Mouse (Mus musculus) megakaryocyte, embryonic 14.5 days (primary cell): ENCODE measurements around the gene Tpgs1. TPM values are rescaled to one million over a fixed set of nuclear protein-coding genes. Genes with fewer than 3 reads are reported as not detected.

ENCODE experiments used
- H3K27me3 ChIP-seq: replicated peaks from 2 replicates; pipeline ENCODE3; 2012; ENCODE audit warnings: inconsistent platforms
- H3K36me3 ChIP-seq: replicated peaks from 2 replicates; pipeline ENCODE3; 2012; ENCODE audit warnings: low read length, inconsistent platforms, mixed read lengths
- H3K4me1 ChIP-seq: 2 replicates; pipeline ENCODE4 v1.6.1; 2012; ENCODE audit warnings: inconsistent platforms
- H3K4me3 ChIP-seq: replicated peaks from 2 replicates; pipeline ENCODE3; 2012; ENCODE audit warnings: moderate library complexity, mild to moderate bottlenecking, inconsistent platforms
- H3K9me3 ChIP-seq: 2 replicates; pipeline ENCODE4 v1.6.1; 2012; ENCODE audit warnings: inconsistent platforms
- FLI1 ChIP-seq: IDR thresholded peaks from 2 replicates; pipeline ENCODE4 v1.6.1; 2012; ENCODE audit warnings: low read length, inconsistent platforms, mixed read lengths
- GATA1 ChIP-seq: IDR thresholded peaks from 3 replicates; pipeline ENCODE4 v1.6.1; 2012; ENCODE audit warnings: mixed read lengths, low read length, inconsistent platforms, borderline replicate concordance
- polyA plus RNA-seq: library from polyadenylated mRNA; stranded (reverse); fragments of >175 nt; gene quantifications from 2 replicates; pipeline ENCODE4 v1.2.3, GENCODE M21; 2012; ENCODE audit warnings: low replicate concordance; ENCODE audit not compliant: insufficient read depth

Tpgs1 gene
- polyA plus RNA-seq, 1 experiment, result 209 TPM

- H3K27me3 ChIP-seq, result peaks cover 80% of the 10 kb centered on the region
- no peak for TF ChIP-seq FLI1
- TF ChIP-seq GATA1, result no peak
Measured at GRCm38 (mm10) chr10:79638486-79639204, 30.5 kb upstream of the Tpgs1 start.

GRCm38 (mm10) chr10:79645711-79646110 is 23.5 kb upstream of the Tpgs1 start, which contains the start of gene Odf3l2:
Gene Odf3l2, minus strand, starts transcription at chr10:79645738.
- Histone ChIP-seq H3K4me3 (no peak within 1 kb of the TSS), H3K36me3 (no peaks in the 10 kb centered on the region), H3K27me3 (peaks cover 49% of the 10 kb centered on the region)

More at GRCm38 (mm10) chr10:79638486-79639204, 30.5 kb upstream of the Tpgs1 start:
- H3K4me1 ChIP-seq, result peaks cover 10% of the 10 kb centered on the region
- H3K4me3 ChIP-seq, result no peak overlapping the region
- H3K9me3 ChIP-seq, result 0 out of 2 replicates have a peak, but pooled peaks cover 6% of the 10 kb centered on the region
- H3K36me3 ChIP-seq, result no peaks in the 10 kb centered on the region

GRCm38 (mm10) chr10:79649070-79649751 is 20.0 kb upstream of the Tpgs1 start:
- peaks cover 58% of the 10 kb centered on the region for H3K27me3 ChIP-seq

More at GRCm38 (mm10) chr10:79645711-79646110, 23.5 kb upstream of the Tpgs1 start, which contains the start of gene Odf3l2:
- no peaks in the 10 kb centered on the region for H3K9me3 ChIP-seq
- no peaks in the 10 kb centered on the region for H3K4me1 ChIP-seq
- TF ChIP-seq FLI1 (no peak), GATA1 (no peak)

GRCm38 (mm10) chr10:79652789-79653188 is 16.4 kb upstream of the Tpgs1 start:
- no peak for TF ChIP-seq GATA1
- no peak for TF ChIP-seq FLI1
- H3K27me3 ChIP-seq, result peaks cover 58% of the 10 kb centered on the region
- H3K4me3 ChIP-seq, result no peak overlapping the region
- peaks cover 2% of the 10 kb centered on the region for H3K4me1 ChIP-seq
- peaks cover 5% of the 10 kb centered on the region for H3K9me3 ChIP-seq
- H3K36me3 ChIP-seq, result no peaks in the 10 kb centered on the region

More at GRCm38 (mm10) chr10:79649070-79649751, 20.0 kb upstream of the Tpgs1 start:
- Histone ChIP-seq H3K9me3 (peaks cover 5% of the 10 kb centered on the region), H3K4me3 (no peak overlapping the region), H3K36me3 (no peaks in the 10 kb centered on the region), H3K4me1 (no peaks in the 10 kb centered on the region)
- TF ChIP-seq FLI1 (no peak), GATA1 (no peak)

- no peaks in the 10 kb centered on the region for H3K36me3 ChIP-seq
- H3K4me1 ChIP-seq, result peaks cover 19% of the 10 kb centered on the region
- H3K9me3 ChIP-seq, result peaks cover 5% of the 10 kb centered on the region
- H3K4me3 ChIP-seq, result no peak overlapping the region
- H3K27me3 ChIP-seq, result peaks cover 51% of the 10 kb centered on the region
- no peak for TF ChIP-seq GATA1
- no peak for TF ChIP-seq FLI1
Measured at GRCm38 (mm10) chr10:79654946-79655395, 14.2 kb upstream of the Tpgs1 start.

GRCm38 (mm10) chr10:79658829-79659228 is 10.3 kb upstream of the Tpgs1 start:
- no peaks in the 10 kb centered on the region for H3K9me3 ChIP-seq
- H3K36me3 ChIP-seq, result no peaks in the 10 kb centered on the region
- TF ChIP-seq GATA1 (no peak), FLI1 (no peak)
- peaks cover 35% of the 10 kb centered on the region for H3K27me3 ChIP-seq
- no peak overlapping the region for H3K4me3 ChIP-seq
- peaks cover 33% of the 10 kb centered on the region for H3K4me1 ChIP-seq

- H3K9me3 ChIP-seq, result no peaks in the 10 kb centered on the region
- TF ChIP-seq GATA1 (no peak), FLI1 (no peak)
- no peak overlapping the region for H3K4me3 ChIP-seq
- peaks cover 27% of the 10 kb centered on the region for H3K27me3 ChIP-seq
- H3K36me3 ChIP-seq, result no peaks in the 10 kb centered on the region
- peaks cover 39% of the 10 kb centered on the region for H3K4me1 ChIP-seq
Measured at GRCm38 (mm10) chr10:79660298-79660697, 8.9 kb upstream of the Tpgs1 start.

- Histone ChIP-seq H3K36me3 (no peaks in the 10 kb centered on the region), H3K4me3 (no peak overlapping the region), H3K4me1 (peaks cover 39% of the 10 kb centered on the region), H3K9me3 (no peaks in the 10 kb centered on the region), H3K27me3 (peaks cover 22% of the 10 kb centered on the region)
- TF ChIP-seq GATA1 (no peak), FLI1 (no peak)
Measured at GRCm38 (mm10) chr10:79661861-79662260, 7.3 kb upstream of the Tpgs1 start.

GRCm38 (mm10) chr10:79664131-79664665 is 5.0 kb upstream of the Tpgs1 start, which contains the start of gene Madcam1:
Gene Madcam1, plus strand, starts transcription at chr10:79664559.
- H3K4me3 ChIP-seq, result no peak within 1 kb of the TSS
- H3K36me3 ChIP-seq, result no peaks in the 10 kb centered on the region
- H3K27me3 ChIP-seq, result peaks cover 22% of the 10 kb centered on the region
- peaks cover 30% of the 10 kb centered on the region for H3K4me1 ChIP-seq
- TF ChIP-seq FLI1 (no peak), GATA1 (no peak)
- H3K9me3 ChIP-seq, result no peaks in the 10 kb centered on the region
